Mouse (Mus musculus): ENCODE measurements around the gene Gm4744. TPM values are rescaled to one million over a fixed set of nuclear protein-coding genes. Genes with fewer than 3 reads are reported as not detected.
"Not testable (repeated sequence)": the region's sequence is repeated elsewhere in the genome, so short reads cannot be mapped to it uniquely, and the experiment has no call there.

Gm4744 gene
- not detected for polyA plus RNA-seq (2021)

DNA sequence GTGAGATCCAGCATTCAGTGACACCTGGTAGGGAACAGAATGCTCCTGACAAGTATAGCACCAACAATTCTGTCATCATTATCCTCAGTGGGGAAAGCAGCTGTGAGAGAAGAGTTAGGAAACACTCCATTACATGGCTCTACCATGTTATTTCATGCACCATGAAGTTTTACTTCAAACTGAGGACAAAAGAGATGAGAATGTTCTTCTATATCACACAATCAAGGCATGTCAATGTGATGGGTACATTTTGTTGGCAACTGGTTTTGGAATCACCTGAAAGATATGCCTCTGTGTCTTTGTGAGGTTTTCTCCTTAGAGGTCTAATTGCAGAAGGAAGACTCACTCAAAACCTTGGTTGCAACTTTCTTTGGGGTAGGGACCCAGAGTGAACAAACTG, at the start of gene Gm4744:
TSS of gene Gm4744 (minus strand) at position 101 of the 400 bp plus-strand sequence.
- POLR2A ChIA-PET, result no interaction called here
- ATAC-seq (no peak), DNase-seq (ENCODE audit: low read depth, low spot score) (no peak)
- no peak for TF ChIP-seq CTCF (IDR thresholded peaks at IDR 0.05)
- no peaks in the 10 kb centered on the region for H3K27me3 ChIP-seq
- CTCF ChIA-PET, result interaction anchor here (1.4 kb wide), 1 partner anchor 58 kb away, joined by 4 read pairs; no protein-coding TSS in a partner anchor
- in situ Hi-C loops (cut with MboI; ENCODE audit: low pct_unique_long_range_greater_than_20kb), result no loop called here

DNA sequence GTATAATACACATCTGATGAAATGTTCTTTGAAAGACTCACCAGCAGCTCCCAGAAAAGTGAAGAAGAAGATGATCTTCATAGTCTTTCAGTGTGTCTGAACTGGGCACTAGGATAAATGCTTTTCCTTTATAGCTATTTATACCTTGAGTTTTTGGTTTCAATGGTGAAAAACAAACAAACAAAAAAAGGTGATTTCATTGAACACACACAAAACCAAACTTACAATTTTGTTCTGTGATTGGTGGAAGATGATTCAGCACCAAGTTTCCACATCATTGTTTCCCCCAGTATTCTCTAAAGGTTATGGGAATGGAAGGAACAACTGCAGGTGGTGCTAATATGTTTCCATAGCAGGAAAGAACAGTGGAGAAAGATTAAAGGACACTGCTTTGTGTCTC, 47.7 kb upstream of the Gm4744 start, which contains the start of gene Gm2663:
TSS of gene Gm2663 (minus strand) at position 101 of the 400 bp plus-strand sequence.
- peaks cover 16% of the 10 kb centered on the region for H3K27me3 ChIP-seq
- POLR2A ChIA-PET; in situ Hi-C loops (cut with MboI; ENCODE audit: low pct_unique_long_range_greater_than_20kb); CTCF ChIA-PET; DNase-seq (ENCODE audit: low read depth, low spot score); ATAC-seq: not testable (repeated sequence)

DNA sequence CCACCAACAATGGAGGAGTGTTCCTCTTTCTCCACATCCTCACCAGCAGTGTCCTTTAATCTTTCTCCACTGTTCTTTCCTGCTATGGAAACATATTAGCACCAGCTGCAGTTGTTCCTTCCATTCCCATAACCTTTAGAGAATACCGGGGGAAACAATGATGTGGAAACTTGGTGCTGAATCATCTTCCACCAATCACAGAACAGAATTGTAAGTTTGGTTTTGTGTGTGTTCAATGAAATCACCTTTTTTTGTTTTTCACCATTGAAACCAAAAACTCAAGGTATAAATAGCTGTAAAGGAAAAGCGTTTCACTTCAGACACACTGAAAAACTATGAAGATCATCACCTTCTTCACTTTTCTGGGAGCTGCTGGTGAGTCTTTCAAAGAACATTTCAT, 12.8 kb upstream of the Gm4744 start, which contains the start of gene 1810009J06Rik:
TSS of gene 1810009J06Rik (plus strand) at position 301 of the 400 bp plus-strand sequence.
- CTCF ChIA-PET; ATAC-seq; POLR2A ChIA-PET; DNase-seq (ENCODE audit: low read depth, low spot score); in situ Hi-C loops (cut with MboI; ENCODE audit: low pct_unique_long_range_greater_than_20kb): not testable (repeated sequence)
- peaks cover 30% of the 10 kb centered on the region for H3K27me3 ChIP-seq

DNA sequence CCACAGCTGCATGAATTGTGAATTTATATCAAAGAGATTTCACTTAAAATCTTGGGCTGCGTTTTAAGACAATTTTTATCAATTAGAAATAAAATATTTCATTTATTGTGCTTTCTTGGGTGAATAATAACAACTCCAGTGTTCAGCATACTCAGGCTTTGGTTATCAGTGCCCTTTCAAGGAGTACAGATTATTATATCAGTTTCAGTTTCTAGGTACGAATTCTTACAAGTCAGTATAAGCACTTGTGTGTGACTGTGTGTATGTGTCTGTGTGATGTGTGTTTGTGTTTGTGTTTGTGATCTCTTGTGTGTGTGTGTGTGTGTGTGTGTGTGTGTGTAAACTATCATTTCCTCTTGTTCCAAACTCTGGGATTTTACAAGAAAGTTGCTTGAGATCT, 2.0 kb upstream of the Gm4744 start:
- ChIA-PET POLR2A (no interaction called here), CTCF (no interaction called here)
- TF ChIP-seq CTCF (IDR thresholded peaks at IDR 0.05), result no peak
- in situ Hi-C loops (cut with MboI; ENCODE audit: low pct_unique_long_range_greater_than_20kb), result no loop called here
- ATAC-seq, result no peak
- no peak for DNase-seq (ENCODE audit: low read depth, low spot score)
- no peaks in the 10 kb centered on the region for H3K27me3 ChIP-seq

DNA sequence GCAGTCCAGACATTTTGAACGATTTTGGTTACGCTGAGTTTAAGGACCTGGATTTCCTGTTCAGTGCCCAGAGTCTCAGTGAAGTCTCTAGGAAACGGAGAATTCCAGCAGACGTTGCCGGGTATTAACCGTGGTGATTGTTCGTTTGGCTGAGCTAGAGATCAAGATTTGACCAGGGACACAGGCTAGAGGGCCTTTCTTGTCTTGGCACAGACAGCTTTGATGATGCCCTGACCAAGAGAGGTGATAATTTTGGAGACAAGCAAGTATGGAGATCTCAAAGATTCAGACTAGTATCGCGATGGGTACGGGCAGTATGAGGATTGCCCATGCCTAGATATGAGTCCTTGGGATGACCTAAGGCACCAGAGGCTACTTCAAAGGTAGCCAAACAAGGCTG, 11.2 kb downstream of the Gm4744 start, which contains the start of gene 1700074P13Rik:
TSS of gene 1700074P13Rik (minus strand) at position 101 of the 400 bp plus-strand sequence.
- no peak for TF ChIP-seq CTCF (IDR thresholded peaks at IDR 0.05)
- POLR2A ChIA-PET, result no interaction called here
- ATAC-seq (no peak), DNase-seq (ENCODE audit: low read depth, low spot score) (no peak)
- H3K27me3 ChIP-seq, result no peaks in the 10 kb centered on the region
- CTCF ChIA-PET, result interaction anchor here (1.1 kb wide), 1 partner anchor 613 kb away, joined by 3 read pairs; no protein-coding TSS in a partner anchor
- in situ Hi-C loops (cut with MboI; ENCODE audit: low pct_unique_long_range_greater_than_20kb), result no loop called here

DNA sequence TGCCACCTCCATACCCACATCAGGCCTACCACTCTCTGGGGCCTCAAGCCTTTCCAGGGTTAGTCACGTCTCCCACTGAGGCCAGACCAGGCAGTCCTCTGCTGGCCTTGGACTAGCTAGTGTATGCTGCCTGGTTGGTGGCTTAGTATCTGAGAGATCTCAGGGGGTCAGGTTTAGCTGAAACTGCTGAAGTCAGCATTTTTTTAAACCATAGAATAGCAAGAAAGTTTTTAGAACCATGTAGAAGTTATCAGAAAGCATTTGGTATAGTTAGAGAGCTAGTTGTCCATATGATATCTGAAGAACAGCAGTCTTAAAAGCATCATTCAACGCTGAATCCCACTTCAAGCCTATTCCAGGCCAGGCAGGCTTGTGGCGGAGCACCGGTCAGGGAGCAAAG, 31.7 kb downstream of the Gm4744 start:
- TF ChIP-seq CTCF (IDR thresholded peaks at IDR 0.05), result no peak
- ChIA-PET POLR2A (no interaction called here), CTCF (interaction anchor here (1.1 kb wide), 1 partner anchor 22 kb away, joined by 3 read pairs; no protein-coding TSS in a partner anchor)
- in situ Hi-C loops (cut with MboI; ENCODE audit: low pct_unique_long_range_greater_than_20kb), result no loop called here
- no peaks in the 10 kb centered on the region for H3K27me3 ChIP-seq
- DNase-seq (ENCODE audit: low read depth, low spot score) (no peak), ATAC-seq (no peak)

DNA sequence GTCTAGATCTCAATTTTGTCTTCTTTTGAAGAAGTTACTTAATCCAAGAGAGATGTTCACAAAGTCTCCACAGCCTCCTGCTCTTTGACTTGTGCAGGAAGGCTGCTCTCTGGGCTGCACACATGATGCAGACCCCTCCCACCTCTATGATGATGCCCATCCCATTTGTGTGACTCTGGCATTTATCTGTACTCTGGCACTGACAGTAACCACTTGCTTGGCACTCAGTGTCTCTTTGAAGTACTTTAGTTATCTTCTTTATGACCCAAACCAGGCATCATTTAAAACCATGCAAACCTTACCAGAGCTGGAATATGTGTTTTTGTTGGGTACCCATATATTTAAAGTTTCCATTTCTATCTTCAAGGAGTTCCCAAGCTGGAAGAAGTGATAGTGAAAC, 51.4 kb downstream of the Gm4744 start, which contains the start of gene Prss58:
TSS of gene Prss58 (minus strand) at position 101 of the 400 bp plus-strand sequence.
- TF ChIP-seq CTCF (IDR thresholded peaks at IDR 0.05), result no peak
- ChIA-PET CTCF (no interaction called here), POLR2A (no interaction called here)
- H3K27me3 ChIP-seq, result peaks cover 13% of the 10 kb centered on the region
- DNase-seq (ENCODE audit: low read depth, low spot score) (no peak), ATAC-seq (no peak)
- in situ Hi-C loops (cut with MboI; ENCODE audit: low pct_unique_long_range_greater_than_20kb), result no loop called here

Other genes starting within 250 kb of the Gm4744 start
- gene Moxd2, start 64.4 kb downstream of the Gm4744 start, polyA plus RNA-seq (2021), result not detected
- gene Prss58, start 51.5 kb downstream of the Gm4744 start, polyA plus RNA-seq (2021), result not detected
- not detected for gene 1700074P13Rik, start 11.3 kb downstream of the Gm4744 start, polyA plus RNA-seq (2021)
- gene 1810009J06Rik, start 12.9 kb upstream of the Gm4744 start, polyA plus RNA-seq (2021), result not detected
- not detected for gene Gm2663, start 47.6 kb upstream of the Gm4744 start, polyA plus RNA-seq (2021)
- gene 2210010C04Rik, start 83.6 kb upstream of the Gm4744 start, polyA plus RNA-seq (2021), result 0.09 TPM